Mouse (Mus musculus) thymus, postnatal 36 days (tissue): ENCODE data around the gene Scn8a.

Experiments used
- DNase-seq, 2 experiments: peaks; one replicate each; pipeline ENCODE4 v3.0.0; 2022; ENCODE audit warnings: mixed read lengths in 2 of 2

Gene Scn8a

GRCm38 (mm10) chr15:101044531-101044930 lies 174.9 kb downstream of the Scn8a start:
- no peak for DNase-seq

DNA sequence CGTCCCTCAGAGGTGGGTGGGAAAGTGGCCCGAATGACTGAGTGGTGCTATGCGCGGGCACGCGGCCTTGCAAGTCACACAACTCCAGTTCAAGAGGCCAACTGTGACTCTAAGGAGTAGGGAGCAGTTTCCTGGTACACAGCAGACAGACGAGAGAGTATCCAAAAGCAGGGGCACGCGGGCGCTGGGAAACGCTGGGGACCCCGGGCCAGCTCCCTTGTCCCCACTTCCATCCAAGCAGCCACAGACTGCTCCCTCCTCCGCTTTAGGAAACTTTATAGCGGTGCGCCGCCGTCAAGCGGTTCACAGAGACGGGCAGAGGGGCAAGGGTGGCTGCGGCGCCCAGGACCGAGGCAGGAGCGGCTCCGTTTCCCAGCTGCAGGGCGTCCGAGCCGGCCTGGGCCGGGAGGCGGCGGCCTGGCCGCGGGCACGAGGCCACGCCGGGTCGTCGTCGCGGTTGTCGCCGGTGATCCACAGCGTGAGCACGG lies 176.4 kb downstream of the Scn8a start:
- no peak for DNase-seq

DNA sequence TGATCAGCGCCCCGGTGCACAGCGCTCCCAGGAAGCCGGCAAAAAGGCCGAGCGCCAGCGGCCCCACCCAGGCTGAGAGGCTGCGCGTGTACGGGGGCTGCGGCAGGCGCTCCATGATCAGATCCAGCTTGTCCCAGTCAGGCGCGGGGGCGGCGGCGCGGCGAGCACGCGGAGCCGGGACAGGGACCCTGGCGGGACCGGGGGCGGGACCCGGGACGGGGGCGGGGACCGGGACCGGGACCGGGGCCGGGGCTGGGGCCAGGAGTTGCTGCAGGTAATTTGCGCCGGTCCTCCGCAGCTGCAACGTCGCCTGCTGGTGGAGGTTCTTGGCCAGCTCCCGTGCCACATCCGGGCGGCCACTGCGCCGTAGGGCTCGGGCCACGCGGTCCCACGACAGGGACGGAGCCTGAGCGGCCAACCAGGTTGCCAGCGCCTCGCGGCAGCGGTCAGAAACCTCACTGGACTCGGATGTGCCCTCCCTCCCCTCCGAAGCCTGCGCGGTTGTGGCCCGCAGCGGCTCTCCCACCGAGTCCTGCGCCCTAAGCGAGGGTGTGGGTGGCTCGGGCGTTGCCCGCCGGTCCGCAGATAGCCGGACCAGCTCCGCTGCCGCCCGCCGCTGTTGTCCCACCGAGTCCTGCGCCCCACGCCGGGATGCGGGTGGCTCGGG lies 177.0 kb downstream of the Scn8a start:
- DNase-seq: no peak

DNA sequence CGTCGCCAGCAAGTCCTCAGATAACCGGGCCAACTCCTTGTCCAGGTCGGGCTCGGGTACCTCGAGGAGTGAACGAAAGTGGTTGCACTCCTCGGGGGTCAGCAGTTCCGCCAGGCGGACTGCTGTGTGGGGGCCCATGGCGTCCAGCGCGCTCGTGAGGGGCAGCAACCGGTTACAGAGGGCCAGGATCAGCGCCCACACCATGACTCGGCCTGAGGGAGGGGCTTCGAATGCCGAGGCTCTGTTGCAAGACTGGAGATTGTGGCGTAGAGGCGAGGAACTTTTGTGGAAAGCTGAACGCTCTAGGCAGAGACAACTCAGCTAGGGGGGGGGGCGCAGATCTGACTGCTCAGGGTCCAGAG lies 177.5 kb downstream of the Scn8a start, which contains the start of gene Gm47841:
TSS of gene Gm47841 (minus strand) at position 204 of the 362 bp plus-strand sequence.
- DNase-seq: no peak

- DNase-seq: no peak
These were observed 178.8 kb downstream of the Scn8a start for GRCm38 (mm10) chr15:101048338-101048896.

DNA sequence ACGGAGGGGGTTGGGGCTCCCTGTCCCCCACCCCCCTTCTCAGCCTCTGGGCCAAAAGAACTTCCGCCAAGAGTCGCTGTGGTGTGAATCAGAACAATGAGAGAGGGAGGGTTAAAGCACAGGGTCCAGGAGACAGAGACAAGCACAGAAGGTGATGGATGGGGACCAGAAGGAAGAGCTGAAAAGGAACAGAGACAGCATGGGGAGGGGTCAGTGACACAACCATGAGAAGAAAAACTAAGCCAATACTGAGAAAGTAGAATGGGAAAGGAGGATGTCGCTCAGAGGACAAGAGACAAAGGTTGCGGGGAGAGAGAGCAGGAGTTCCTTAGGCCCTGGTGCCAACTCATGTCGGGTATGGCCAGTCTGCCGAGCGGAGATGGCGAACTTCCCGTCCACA lies 182.2 kb downstream of the Scn8a start:
- DNase-seq: no peak

DNA sequence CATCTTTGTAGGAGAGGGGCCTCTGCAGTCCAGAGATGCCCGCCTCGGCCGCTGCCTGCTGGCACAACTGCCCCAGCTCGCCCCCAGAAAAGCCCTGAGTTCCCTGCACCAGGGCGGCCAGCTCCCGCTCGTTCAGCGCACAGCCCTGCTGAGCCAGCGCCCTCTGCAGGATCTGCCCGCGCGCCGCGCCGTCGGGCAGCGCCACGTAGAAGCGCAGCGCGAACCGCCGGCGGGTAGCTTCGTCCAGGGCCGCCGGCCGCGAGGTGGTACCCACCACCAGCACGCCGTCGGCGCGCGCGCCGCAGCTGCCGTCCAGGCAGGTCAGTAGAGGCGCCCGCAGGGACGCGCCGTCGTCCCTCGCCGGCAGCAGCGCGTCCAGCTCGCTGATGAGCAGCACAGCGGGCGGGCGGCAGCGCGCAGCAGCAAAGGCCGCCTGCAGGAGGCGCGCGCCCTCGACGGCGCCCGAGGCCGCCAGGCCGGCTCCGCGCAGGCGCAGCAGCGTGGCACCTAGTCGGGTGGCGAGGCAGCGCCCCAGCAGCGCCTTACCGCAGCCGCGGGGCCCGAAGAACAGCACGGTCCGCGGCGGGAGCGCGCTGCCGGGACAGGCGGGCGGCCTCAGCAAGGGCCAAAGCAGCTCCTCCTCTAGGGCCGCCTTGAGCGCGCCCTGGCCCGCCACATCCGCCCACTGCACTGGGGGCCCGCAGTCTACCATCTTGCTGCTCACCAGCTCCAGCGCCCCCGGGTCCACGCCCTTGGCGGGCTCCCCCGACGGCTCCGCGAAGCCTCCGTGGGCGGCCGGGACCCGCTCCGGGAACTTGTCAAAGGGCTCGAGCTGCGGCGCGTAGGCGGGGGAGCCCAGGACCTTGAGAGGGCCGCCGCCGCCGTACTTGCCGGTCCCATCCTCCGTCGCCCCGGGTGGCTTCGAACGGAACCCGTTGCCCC lies 183.2 kb downstream of the Scn8a start:
- DNase-seq: peak in 1 of 2 experiments; percentile 15

- DNase-seq: no peak
These were observed 184.3 kb downstream of the Scn8a start for GRCm38 (mm10) chr15:101053832-101054459.

DNA sequence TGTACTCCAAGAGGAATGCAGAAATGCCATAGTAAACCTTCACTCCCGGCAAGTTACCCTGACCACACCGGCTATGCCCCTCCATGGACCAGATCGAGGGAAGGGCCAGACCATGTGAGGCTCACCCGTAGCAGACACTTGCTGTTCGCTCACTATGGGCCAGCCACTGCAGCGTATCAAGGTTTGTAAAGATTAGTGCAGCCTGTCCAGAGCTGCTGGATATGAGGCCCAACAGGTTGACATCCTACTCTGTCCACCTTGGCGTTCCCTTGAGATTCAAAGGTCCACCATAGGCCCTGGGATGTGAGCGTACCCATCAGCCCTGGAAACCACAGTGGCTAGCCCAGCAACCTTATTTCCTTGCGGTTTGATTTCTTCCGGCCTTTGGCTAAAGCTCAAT lies 184.9 kb downstream of the Scn8a start:
- DNase-seq: no peak

DNA sequence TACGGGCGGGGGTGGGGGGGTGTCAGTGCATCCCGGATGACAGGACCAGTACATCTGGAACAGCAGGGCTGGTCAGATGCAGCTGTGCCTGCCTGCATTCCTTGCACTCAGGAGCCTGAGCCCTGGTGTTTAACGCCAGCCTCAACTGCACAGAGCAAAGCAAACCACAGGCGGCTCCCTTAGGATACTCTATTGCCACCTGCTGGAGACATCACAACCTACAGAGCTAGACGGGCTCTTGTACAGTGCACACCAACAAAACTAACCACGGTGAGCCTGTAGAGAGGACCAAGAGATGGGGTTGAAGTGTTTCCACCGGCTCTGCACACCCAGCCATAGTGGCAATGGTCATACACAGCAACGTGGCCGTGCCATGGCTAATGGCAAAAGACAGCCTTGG lies 186.6 kb downstream of the Scn8a start:
- peak; percentile 18 to 22 for DNase-seq

GRCm38 (mm10) chr15:101059570-101060279 lies 190.1 kb downstream of the Scn8a start:
- DNase-seq: no peak

GRCm38 (mm10) chr15:101060280-101060852 lies 190.7 kb downstream of the Scn8a start:
- no peak for DNase-seq

- DNase-seq: no peak
These were observed 195.4 kb downstream of the Scn8a start for GRCm38 (mm10) chr15:101065069-101065468.

DNA sequence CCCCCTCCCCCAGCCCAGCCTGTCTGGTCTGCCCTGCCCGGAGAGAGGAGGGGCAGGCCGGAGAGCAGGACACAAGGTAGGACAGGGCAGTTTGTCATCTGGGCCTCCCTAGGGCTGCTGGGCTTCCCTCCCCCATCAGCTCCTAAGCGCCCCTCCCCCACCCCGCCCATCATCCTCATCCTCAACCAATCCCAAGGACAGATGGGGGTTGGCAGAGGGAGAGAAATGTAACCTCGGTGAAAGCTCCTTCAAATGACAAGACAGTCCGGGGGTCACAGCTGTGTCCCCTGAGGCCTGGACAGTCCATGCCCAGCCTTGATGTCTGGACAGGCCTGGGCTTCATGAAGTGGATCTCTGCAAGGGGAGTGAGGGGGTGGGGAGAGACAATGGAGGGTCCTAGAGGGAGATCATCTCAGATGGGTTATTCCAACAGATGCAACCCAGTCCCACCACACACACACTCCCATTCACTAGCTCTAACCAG lies 196.7 kb downstream of the Scn8a start:
- DNase-seq: no peak

DNA sequence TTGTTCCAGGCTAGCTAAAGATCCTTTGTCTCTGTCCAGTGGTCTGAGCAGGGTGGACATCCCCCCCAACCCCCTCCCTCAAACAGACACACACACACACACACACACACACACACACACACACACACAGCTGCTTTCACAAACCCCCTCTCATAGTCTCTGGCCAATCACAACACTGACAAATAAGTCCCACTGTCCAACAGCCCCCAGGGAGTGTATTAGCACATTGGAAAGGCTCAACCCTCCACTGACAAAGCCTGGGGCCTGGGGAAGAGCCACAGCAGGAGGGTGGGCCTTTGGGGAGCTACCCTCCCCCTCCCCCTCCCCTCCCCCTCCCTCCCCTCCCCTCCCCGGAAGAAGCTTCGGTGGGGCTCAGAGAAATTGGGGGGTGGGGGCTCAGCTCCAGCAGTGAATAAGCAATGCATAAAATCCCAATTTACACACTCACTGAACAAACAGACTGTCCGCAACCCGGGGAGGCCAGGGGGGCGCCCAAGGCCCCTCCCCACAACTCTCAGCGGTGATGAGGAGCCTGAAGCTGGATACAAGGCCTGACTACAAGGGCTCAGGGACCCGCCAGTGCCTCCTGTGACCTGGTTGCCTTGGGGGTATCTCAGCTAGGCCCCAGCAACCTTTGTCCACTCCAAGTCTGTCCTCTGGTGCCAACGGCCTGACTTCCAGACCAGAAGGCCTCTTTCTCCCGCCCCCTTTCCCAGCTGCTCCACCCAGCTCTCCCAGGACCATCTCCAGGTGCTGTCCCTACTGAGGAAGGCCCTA lies 197.4 kb downstream of the Scn8a start:
- DNase-seq: no peak

GRCm38 (mm10) chr15:101068029-101068428 lies 198.4 kb downstream of the Scn8a start:
- no peak for DNase-seq

DNA sequence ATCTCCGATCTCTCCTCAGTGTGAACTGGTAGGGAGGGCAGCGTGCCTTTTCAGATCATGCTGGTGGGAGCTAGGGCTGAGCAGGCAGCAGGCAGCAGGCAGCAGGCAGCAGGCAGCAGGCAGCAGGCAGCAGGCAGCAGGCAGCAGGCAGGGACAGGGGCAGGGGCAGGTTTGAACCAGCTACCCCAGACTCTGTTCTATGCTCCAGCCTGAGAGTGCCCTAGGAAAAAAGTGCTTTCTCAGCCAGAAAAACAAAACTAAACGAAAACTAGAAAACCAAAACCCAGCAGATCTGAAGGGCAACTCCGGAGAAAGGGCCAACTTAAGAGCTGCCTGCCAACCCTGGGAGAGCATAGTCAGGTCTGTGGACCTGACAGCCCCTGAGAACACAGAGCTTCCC lies 199.0 kb downstream of the Scn8a start:
- no peak for DNase-seq

- DNase-seq: no peak
These were observed 200.1 kb downstream of the Scn8a start for GRCm38 (mm10) chr15:101069641-101070190.

GRCm38 (mm10) chr15:101070762-101071161 lies 201.1 kb downstream of the Scn8a start:
- DNase-seq: no peak

DNA sequence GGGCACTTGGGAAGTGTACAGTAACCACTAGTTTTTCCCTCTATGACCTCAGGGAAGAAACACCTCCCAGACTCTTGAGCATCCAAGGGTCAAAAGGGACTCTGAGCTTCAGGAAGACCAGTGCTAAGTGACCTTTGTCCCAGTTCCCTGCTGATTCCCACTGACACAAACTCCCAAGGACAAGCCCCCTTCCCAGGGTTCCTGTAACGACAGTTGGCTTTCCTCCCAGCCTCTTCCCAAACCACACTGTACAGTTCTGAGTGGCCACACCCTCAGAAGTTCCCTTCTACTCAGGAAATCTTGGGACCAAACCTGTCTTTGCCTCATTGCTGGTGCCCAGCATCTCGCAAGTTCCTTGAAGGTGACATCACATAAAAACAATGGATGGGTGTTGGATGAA lies 203.1 kb downstream of the Scn8a start:
- no peak for DNase-seq

GRCm38 (mm10) chr15:101074067-101074466 lies 204.4 kb downstream of the Scn8a start:
- no peak for DNase-seq
